Mouse (Mus musculus): ENCODE measurements around the gene Fam104a. TPM values are rescaled to one million over a fixed set of nuclear protein-coding genes. Genes with fewer than 3 reads are reported as not detected.

Gene Fam104a
- polyA plus RNA-seq (2012; fragmentation: generic; extraction: Trizol), result 40.1 TPM
- long read RNA-seq, experiment 1, transcript Fam104a-201 (3 exons, 2,619 nt), result major isoform, 109 of 124 reads
- long read RNA-seq, experiment 1, partial matches to known transcripts, result 3 of 124 reads
- long read RNA-seq, experiment 1, other reads (novel, unspliced or antisense), result 12 of 124 reads
- long read RNA-seq, experiment 2, transcript Fam104a-201 (3 exons, 2,619 nt), result major isoform, 172 of 196 reads
- long read RNA-seq, experiment 2, partial matches to known transcripts, result 0 of 196 reads
- long read RNA-seq, experiment 2, other reads (novel, unspliced or antisense), result 24 of 196 reads

GRCm38 (mm10) chr11:113683957-113684706 is at the start of gene Fam104a, which contains the start of gene D11Wsu47e:
Gene Fam104a, minus strand, starts transcription at chr11:113684155.
Gene D11Wsu47e, plus strand, starts transcription at chr11:113684412.
- H3K4me3 ChIP-seq (ENCODE audit: insufficient read depth, poor library complexity, severe bottlenecking), result peak within 1 kb of the TSS; percentile 98
- peaks cover 32% of the 10 kb centered on the region for H3K36me3 ChIP-seq (ENCODE audit: control insufficient read depth, insufficient read depth)
- H3ac ChIP-seq (ENCODE audit: control insufficient read depth, insufficient read length, low read depth), result peak within 1 kb of the TSS; percentile 97
- no peaks in the 10 kb centered on the region for H3K27me3 ChIP-seq (ENCODE audit: control insufficient read depth, insufficient read depth, insufficient read length)
- TF ChIP-seq MAX (IDR thresholded peaks at IDR 0.05) (peak; percentile 97), CTCF (IDR thresholded peaks at IDR 0.05; ENCODE audit: control insufficient read depth, insufficient read depth, insufficient read length) (no peak), MYOD1 (IDR thresholded peaks at IDR 0.05; ENCODE audit: control insufficient read depth, insufficient read length, low read depth) (no peak), USF1 (IDR thresholded peaks at IDR 0.05; ENCODE audit: low read depth) (no peak)
- H3K79me3 ChIP-seq (ENCODE audit: low read depth), result peaks cover 67% of the 10 kb centered on the region
- peaks cover 77% of the 10 kb centered on the region for H3K79me2 ChIP-seq (ENCODE audit: control insufficient read depth, insufficient read depth)

GRCm38 (mm10) chr11:113731945-113732612 is 48.1 kb upstream of the Fam104a start:
- Histone ChIP-seq H3ac (ENCODE audit: control insufficient read depth, insufficient read length, low read depth) (no peak overlapping the region), H3K79me2 (ENCODE audit: control insufficient read depth, insufficient read depth) (peaks cover 39% of the 10 kb centered on the region), H3K79me3 (ENCODE audit: low read depth) (peaks cover 6% of the 10 kb centered on the region)

GRCm38 (mm10) chr11:113730879-113731278 is 46.9 kb upstream of the Fam104a start:
- H3K4me3 ChIP-seq (ENCODE audit: insufficient read depth, poor library complexity, severe bottlenecking), result no peak overlapping the region
- H3K27me3 ChIP-seq (ENCODE audit: control insufficient read depth, insufficient read depth, insufficient read length), result no peaks in the 10 kb centered on the region
- H3K79me3 ChIP-seq (ENCODE audit: low read depth), result peaks cover 6% of the 10 kb centered on the region
- H3ac ChIP-seq (ENCODE audit: control insufficient read depth, insufficient read length, low read depth), result no peak overlapping the region
- peaks cover 13% of the 10 kb centered on the region for H3K36me3 ChIP-seq (ENCODE audit: control insufficient read depth, insufficient read depth)
- no peak for TF ChIP-seq CEBPB (IDR thresholded peaks at IDR 0.05; ENCODE audit: low read depth)
- no peak for TF ChIP-seq CTCF (IDR thresholded peaks at IDR 0.05; ENCODE audit: control insufficient read depth, insufficient read depth, insufficient read length)
- TF ChIP-seq MYOD1 (IDR thresholded peaks at IDR 0.05; ENCODE audit: control insufficient read depth, insufficient read length, low read depth), result no peak
- no peak for TF ChIP-seq FOSL1 (IDR thresholded peaks at IDR 0.05; ENCODE audit: insufficient read depth, low read length, poor library complexity, severe bottlenecking)
- H3K79me2 ChIP-seq (ENCODE audit: control insufficient read depth, insufficient read depth), result peaks cover 36% of the 10 kb centered on the region

More at GRCm38 (mm10) chr11:113731945-113732612, 48.1 kb upstream of the Fam104a start:
- H3K27me3 ChIP-seq (ENCODE audit: control insufficient read depth, insufficient read depth, insufficient read length), result no peaks in the 10 kb centered on the region
- peaks cover 8% of the 10 kb centered on the region for H3K36me3 ChIP-seq (ENCODE audit: control insufficient read depth, insufficient read depth)
- H3K4me3 ChIP-seq (ENCODE audit: insufficient read depth, poor library complexity, severe bottlenecking), result no peak overlapping the region
- TF ChIP-seq USF1 (IDR thresholded peaks at IDR 0.05; ENCODE audit: low read depth), result peak; percentile 36
- no peak for TF ChIP-seq CTCF (IDR thresholded peaks at IDR 0.05; ENCODE audit: control insufficient read depth, insufficient read depth, insufficient read length)
- peak; percentile 66 for TF ChIP-seq MAX (IDR thresholded peaks at IDR 0.05)
- no peak for TF ChIP-seq MYOD1 (IDR thresholded peaks at IDR 0.05; ENCODE audit: control insufficient read depth, insufficient read length, low read depth)

GRCm38 (mm10) chr11:113729917-113730316 is 46.0 kb upstream of the Fam104a start:
- TF ChIP-seq MYOD1 (IDR thresholded peaks at IDR 0.05; ENCODE audit: control insufficient read depth, insufficient read length, low read depth) (peak; percentile 40), USF1 (IDR thresholded peaks at IDR 0.05; ENCODE audit: low read depth) (no peak), CTCF (IDR thresholded peaks at IDR 0.05; ENCODE audit: control insufficient read depth, insufficient read depth, insufficient read length) (no peak), MAX (IDR thresholded peaks at IDR 0.05) (peak; percentile 25), FOSL1 (IDR thresholded peaks at IDR 0.05; ENCODE audit: insufficient read depth, low read length, poor library complexity, severe bottlenecking) (no peak), CEBPB (IDR thresholded peaks at IDR 0.05; ENCODE audit: low read depth) (no peak), MYOG (IDR thresholded peaks at IDR 0.05; ENCODE audit: control insufficient read depth, extremely low read depth, insufficient read length) (no peak)
- H3K79me2 ChIP-seq (ENCODE audit: control insufficient read depth, insufficient read depth), result peaks cover 34% of the 10 kb centered on the region
- no peak overlapping the region for H3ac ChIP-seq (ENCODE audit: control insufficient read depth, insufficient read length, low read depth)
- no peak overlapping the region for H3K4me3 ChIP-seq (ENCODE audit: insufficient read depth, poor library complexity, severe bottlenecking)
- H3K27me3 ChIP-seq (ENCODE audit: control insufficient read depth, insufficient read depth, insufficient read length), result no peaks in the 10 kb centered on the region
- peaks cover 6% of the 10 kb centered on the region for H3K79me3 ChIP-seq (ENCODE audit: low read depth)
- peaks cover 13% of the 10 kb centered on the region for H3K36me3 ChIP-seq (ENCODE audit: control insufficient read depth, insufficient read depth)

- Histone ChIP-seq H3K27me3 (ENCODE audit: control insufficient read depth, insufficient read depth, insufficient read length) (no peaks in the 10 kb centered on the region), H3K79me3 (ENCODE audit: low read depth) (peaks cover 3% of the 10 kb centered on the region), H3K4me3 (ENCODE audit: insufficient read depth, poor library complexity, severe bottlenecking) (no peak overlapping the region), H3K79me2 (ENCODE audit: control insufficient read depth, insufficient read depth) (peaks cover 29% of the 10 kb centered on the region), H3ac (ENCODE audit: control insufficient read depth, insufficient read length, low read depth) (no peak overlapping the region), H3K36me3 (ENCODE audit: control insufficient read depth, insufficient read depth) (peaks cover 13% of the 10 kb centered on the region)
- TF ChIP-seq USF1 (IDR thresholded peaks at IDR 0.05; ENCODE audit: low read depth), result no peak
- no peak for TF ChIP-seq CEBPB (IDR thresholded peaks at IDR 0.05; ENCODE audit: low read depth)
- no peak for TF ChIP-seq CTCF (IDR thresholded peaks at IDR 0.05; ENCODE audit: control insufficient read depth, insufficient read depth, insufficient read length)
- TF ChIP-seq MYOG (IDR thresholded peaks at IDR 0.05; ENCODE audit: control insufficient read depth, extremely low read depth, insufficient read length), result no peak
- no peak for TF ChIP-seq FOSL1 (IDR thresholded peaks at IDR 0.05; ENCODE audit: insufficient read depth, low read length, poor library complexity, severe bottlenecking)
- no peak for TF ChIP-seq MYOD1 (IDR thresholded peaks at IDR 0.05; ENCODE audit: control insufficient read depth, insufficient read length, low read depth)
- TF ChIP-seq MAX (IDR thresholded peaks at IDR 0.05), result no peak
Measured at GRCm38 (mm10) chr11:113729239-113729638, 45.3 kb upstream of the Fam104a start.
